Comparison of ENCODE assay signal across 8 mouse cellular contexts in genomic region chr3:123333055-123333424, GRCm38 (mm10). TPM values are rescaled to one million over a fixed set of nuclear protein-coding genes. Genes with fewer than 3 reads are reported as not detected.
DNase-seq lines count a peak whose midpoint lies in the region.

No protein-coding gene starts in this region.

- intact Hi-C loops in left cerebral cortex, postnatal 14 days (cut with DNase I): no loop called here

- peak; percentile 34 to 39 for DNase-seq in adrenal gland, postnatal 36 days
- DNase-seq in adrenal gland, adult 8-10 months: no peak
- DNase-seq in 416B (ENCODE audit: low read depth): peak; percentile 88
- peak; percentile 51 for DNase-seq in heart, postnatal 4 days
- DNase-seq in lung, adult 18-20 months: peak; percentile 68 to 70
- DNase-seq in ovary, adult 18-20 months (ENCODE audit: low spot score): no peak
- DNase-seq in left cerebral cortex, postnatal 14 days (ENCODE audit: low spot score in 2 of 2): no peak
- DNase-seq in thymus, postnatal 25 days: no peak

RNA-seq across cellular contexts. Expression of gene Mettl14, which starts 52.9 kb away (rescaled TPM):
- total RNA-seq in adrenal gland, postnatal 36 days (2021): 10 to 100 TPM; 14.8 to 15.8 TPM
- 10 to 100 TPM; 20.0 to 23.3 (median 22.1) TPM for total RNA-seq in adrenal gland, adult 8-10 months (2022)
- total RNA-seq in heart, postnatal 4 days (2021): 10 to 100 TPM; 15.5 to 16.9 TPM
- 10 to 100 TPM in 1 of 2 experiments, 1 to 10 TPM in 1; 10.0 to 12.2 TPM for total RNA-seq in left cerebral cortex, postnatal 14 days (2021)

Comparison
In these comparisons a context has a peak if more than half of its experiments do, and no peak if none do; other contexts are left out.
1. DNase-seq: peak in adrenal gland, postnatal 36 days (2 of 2), 416B (single experiment), heart, postnatal 4 days (single experiment) and lung, adult 18-20 months (2 of 2); none in adrenal gland, adult 8-10 months (single experiment), ovary, adult 18-20 months (single experiment), left cerebral cortex, postnatal 14 days (0 of 2) and thymus, postnatal 25 days (single experiment).